Mouse (Mus musculus) lung, postnatal 36 days (tissue): Measurements from ENCODE around the gene Ophn1.
A peak's percentile ranks its signal among the peaks of the same experiment; 100 is the strongest.

Experiments
- DNase-seq: peaks from one replicate; pipeline ENCODE4 v3.0.0; 2022; ENCODE audit warnings: mixed read lengths

Ophn1 gene

DNA sequence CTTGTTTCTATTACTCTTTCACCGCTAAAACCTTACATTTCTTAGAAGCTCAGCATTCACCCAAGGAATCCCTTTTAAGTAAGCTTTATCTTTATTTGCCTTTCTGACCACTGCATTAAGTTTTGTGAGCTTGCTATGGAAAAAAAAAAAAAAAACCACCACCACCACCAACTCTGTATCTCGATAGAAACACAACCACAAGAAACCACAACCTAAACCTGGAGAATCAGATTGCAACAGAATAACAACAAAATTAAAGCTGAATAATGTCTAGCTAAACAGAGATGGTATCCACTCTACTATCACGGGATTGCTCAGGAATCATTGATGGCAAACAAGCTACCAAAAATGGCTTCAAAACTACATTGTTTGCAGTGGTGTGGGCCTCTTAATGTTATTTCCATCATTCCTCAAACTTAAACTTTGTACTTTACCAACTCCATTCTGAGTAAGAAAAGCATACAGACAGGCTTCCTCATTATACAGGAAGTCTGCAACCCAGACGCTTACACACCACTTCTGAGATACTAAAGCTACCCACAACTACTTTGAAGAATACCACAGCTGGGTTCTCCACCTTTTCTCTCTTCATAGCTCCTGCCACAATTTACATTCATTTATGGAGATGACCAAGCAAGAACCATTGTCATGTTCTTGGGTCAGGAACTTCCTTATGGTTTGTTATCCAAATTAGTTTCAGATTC, 116.4 kb downstream of the Ophn1 start:
- DNase-seq, result no peak

DNA sequence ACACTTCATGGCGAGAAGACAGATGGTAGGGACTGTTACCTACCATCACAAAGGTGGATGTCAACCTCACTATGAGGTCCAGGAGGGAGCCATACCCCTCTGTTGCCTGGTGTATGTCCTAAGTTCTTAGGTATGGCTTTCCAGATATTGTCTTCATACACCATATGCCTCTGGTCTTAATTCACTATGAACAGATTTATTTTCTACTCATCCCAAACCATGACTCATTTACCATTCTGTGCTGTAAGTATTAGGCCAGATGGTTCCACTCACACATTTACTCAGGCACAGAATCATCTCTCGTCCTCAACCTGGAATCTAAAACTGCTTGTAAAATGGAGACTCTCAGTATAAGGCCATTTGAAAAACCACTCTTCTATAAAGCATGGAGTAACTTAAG, 135.7 kb downstream of the Ophn1 start:
- DNase-seq, result no peak

DNA sequence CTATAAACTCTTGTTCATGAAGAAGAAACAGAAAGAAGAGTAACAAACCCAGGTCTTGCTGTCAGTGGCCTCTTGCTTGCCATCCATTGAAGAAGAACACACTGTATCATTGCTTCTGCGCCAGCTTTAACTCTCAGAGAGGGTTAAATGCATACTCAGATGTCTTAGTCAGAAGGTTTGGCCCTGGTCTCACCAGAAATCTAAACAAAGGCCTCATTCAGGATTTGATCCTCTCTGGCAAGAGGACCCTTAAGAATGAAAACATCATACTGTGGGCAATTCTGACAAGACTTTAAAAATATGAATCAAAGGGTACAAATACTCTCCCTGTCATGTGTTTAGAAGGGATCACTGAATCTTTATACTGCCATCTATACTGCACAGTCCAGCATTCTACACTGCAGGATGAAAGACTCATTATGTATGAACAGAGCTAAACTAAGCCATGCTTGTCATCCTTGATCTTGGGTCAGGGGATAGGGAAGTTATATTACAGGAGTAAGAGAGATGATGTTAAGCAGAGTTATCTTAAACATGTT, 139.5 kb downstream of the Ophn1 start:
- no peak for DNase-seq

DNA sequence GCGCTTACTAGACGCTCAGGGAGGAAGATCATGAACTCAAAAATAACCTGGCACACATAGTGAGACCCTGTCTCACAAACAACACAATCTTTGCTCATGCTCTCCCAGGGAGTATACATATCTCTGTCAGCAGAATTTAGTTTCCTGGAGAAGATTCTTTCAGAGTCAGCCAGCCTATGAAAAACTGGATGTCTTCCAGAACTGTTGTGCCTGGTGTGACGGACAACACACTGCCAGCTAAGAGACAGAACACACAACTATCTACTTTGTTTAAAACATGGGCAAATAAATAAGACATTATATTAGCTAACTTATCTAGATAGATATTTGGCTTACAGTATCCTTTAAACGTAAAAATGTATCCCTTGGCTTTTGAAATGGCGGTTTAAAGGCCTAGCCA, 154.1 kb downstream of the Ophn1 start:
- no peak for DNase-seq

DNA sequence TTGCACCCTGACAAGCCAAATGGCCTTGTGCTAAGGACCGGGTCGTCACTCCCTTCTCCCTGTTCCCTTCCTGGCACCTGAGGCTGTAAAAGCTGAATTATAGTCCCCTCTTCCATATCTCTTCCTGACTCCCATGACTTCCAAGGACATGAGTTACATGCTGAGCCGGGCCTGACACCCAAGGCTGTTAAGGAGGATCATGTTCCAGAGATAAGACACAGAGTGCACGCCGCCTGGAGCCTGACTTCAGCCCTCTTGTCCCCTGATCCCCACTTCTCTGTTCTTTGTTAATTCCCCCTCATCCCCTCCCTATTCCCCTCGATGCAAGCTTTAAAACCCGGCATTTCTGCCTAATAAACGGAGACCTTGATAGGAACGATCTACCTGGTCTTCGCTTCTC, 167.8 kb downstream of the Ophn1 start:
- DNase-seq, result no peak

DNA sequence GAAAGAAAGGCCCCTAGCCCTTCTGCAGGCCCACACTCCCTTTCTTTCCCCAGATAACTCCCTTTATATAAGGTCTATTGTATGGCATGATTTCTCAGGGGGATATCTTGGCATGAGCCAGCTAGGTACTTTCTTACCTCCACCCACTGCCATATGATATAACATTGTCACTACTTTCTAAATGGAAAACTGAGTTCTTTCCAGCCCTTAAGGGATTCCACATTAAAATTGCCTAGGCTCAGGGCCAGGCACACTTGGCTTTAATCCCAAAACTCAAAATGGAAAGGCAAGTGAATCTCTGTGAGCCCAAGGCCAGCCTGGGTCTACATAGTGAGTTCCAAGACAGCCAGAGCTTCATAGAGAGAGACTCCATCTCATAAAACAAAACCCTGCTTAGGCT, 183.1 kb downstream of the Ophn1 start:
- no peak for DNase-seq

DNA sequence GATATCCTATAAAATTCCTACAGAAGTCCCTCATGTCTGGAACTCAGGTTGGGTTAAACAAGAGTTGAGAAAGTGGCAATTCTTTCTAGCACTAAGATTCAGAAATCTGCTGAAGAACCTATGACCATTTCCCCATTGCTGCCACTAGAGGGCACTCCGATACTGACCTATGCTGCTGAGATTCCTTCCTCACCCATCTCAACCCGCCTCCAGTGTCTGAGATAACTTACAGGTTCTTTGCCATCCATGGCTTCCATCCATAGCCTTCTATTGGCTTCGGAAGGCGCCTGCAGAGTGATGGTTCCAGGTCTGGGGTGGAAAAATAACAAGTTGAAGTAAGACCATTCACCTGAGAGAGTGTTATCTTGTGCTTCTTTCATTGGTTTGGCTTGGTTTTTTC, 189.2 kb downstream of the Ophn1 start:
- peak; percentile 71 for DNase-seq

DNA sequence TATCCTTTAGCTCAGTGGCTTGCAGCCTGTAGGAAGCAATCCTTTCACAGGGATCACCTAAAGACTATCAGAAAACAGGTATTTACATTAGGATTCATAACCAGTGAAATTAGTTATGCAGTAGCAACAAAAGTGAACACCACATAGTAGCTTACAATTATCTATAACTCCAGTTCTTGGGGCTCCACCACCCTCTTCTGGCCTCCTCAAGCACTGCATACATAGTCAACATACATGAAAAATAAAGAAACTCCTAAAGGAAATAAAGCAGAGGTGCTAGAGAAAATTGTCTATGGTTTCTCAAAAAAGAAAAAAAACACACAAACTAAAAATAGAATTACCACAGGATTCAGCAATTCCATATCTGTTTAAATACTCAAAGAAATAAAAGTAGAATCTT, 208.2 kb downstream of the Ophn1 start:
- DNase-seq, result peak; percentile 1

DNA sequence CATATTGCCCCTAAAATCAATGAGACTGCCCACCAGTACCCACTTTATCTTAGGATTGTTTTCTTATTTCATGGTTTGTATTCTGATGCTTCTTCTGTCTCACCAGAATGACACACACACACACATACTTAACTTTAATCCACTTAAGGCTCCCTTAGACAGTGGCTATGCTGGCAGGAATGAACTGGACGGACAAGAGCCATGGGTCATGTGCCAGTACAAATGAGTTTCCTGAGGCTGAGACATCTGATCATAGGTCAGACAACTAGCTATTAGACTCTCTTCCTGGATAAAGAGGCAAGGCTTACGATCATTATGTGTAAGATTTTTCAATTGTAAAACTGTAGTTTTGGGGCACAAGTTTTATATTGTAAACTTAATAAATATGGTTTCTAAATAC, 209.5 kb downstream of the Ophn1 start:
- DNase-seq, result no peak

DNA sequence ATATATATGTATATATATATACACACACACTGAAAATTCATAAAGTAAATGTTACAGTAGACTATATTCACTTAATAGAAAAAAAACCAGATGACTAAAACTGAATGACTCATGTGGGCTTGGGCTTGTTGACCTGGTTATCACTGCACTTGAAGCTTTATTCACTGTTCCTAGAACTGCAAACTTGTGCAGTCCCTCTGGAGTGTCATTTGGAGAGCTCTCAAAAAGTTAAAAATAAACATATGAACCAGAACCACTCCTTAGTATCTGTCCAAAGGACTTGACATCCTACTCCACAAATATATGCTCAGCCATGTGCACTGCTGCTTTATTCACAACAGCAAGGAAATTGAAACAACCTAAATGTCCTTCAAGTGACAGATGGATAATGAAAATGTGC, 219.8 kb downstream of the Ophn1 start:
- DNase-seq, result peak; percentile 14

DNA sequence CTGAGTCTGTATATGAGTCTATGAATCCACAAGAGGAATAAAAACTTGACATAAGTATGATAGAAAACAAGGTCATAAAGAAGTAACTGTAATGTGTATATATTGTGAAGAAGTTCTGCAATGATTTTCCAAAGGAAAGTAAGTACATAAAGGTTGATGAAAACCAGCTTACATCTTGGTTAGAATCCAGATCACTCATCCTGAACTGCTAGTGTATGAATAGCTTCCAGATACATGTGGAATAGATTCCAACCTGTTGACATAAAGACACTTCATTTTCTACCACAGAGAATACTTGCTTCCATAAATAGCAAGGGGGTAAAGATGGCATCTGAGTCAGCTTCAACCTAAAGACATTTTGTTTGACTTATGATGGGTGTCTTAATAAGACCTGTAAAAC, 239.4 kb downstream of the Ophn1 start:
- no peak for DNase-seq

DNA sequence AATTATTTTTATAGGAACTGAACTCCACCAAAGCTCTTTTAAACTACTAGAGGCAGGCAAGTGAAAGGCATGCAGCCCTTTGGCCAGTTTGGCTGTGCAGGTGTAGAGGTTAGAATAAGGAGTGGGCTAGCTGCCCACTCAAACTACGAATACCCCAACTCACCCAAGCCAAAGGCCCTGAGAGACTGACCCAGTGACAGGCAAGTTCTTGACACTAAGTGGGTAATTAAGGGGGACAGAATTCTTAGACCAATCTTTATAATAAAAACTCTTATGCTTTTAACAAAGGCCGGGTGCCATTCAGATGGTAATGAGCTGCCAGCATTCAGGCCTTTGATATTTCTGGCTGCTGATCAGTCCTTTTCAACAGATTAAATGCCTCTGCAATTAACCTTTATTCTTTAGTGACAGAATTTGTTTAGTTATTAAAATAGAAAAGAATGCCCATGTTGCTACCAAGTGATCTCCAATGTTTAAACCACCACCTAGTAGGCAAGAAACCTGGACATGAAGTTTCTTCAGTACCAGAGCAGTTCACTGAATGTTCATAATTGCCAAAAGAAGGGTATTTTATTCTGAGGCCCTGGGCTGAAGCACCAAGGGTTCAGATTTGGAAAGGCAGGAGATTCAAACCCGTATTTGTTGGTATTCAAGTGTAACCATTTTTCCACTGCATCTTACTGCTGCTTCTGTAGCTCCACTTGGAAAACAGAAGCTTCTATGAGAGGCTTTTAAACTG, 262.0 kb downstream of the Ophn1 start:
- DNase-seq, result no peak

DNA sequence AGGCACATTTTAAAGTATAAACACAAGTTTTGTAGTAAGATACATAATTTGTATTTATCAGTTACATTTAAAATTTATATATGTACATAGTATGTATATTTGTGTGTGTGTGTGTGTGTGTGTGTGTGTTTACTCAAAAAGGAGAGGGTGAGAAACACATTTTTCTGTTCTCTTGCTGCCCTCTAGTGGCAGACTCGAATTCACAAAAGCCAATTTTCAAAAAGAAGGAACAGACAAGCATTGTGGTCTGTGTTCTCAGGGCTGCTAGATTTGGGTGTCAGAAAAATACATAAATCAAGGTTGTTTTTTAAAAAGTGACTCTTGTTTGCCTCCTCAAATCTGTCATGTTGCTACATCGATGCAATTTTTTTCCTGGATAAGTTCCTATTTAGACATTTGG, 272.0 kb downstream of the Ophn1 start:
- peak; percentile 39 for DNase-seq

DNA sequence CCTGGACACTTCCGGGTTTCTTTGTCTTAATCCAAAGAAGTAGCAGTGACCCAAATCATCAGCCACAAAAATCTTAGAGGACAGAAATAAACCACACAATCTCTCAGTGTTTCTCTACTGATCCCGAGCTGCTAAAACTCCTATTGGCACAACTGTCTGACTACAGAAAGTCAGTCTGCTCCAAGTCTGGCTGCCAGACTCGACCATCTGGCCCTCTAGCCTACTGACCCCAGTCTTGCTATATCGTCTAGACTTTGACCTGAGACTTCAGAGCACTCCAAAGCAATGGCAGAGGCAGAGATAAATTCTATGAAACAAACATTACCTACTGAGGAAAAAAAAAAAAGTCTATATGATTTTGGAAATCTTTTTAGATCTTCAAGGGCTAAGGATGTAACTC, 273.4 kb downstream of the Ophn1 start:
- no peak for DNase-seq

DNA sequence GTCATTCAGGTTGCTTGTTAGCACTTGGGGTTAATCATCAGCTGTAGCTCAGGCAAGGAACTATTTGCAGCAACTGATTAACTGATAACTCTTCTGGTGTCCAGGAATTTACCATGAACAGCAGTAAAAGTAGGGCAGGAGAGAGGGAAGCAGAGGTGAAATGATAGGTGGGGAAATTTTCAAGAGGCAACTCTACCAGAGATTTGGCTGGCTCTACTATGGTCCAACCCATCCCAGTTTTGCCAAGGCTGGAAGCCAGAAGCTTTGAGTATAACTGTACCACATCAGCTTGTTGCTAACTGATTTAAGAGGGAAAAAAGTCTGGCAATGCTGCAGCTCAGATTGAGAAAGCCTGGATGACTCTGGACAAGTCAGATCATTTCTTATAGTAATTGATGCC, 316.6 kb downstream of the Ophn1 start:
- no peak for DNase-seq

DNA sequence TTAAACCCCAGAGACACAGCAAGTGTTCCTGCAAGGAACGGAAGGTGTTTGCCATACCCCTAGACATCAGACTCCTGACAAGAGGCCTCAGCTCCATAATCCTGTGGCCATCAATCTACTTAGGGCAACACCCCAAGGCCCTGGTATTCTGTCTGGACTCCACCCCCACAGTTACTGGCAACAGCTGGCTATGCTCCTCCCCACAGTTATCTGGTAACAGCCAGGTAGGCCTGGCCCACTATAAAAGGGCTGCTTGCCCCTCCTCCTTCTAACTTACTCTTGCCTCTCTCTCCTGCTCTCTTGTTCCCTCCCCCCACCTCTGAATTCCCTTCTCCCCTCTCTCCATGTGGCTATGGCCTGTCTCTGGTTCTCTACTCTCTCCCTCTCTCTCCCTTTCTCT, 344.4 kb downstream of the Ophn1 start:
- no peak for DNase-seq

DNA sequence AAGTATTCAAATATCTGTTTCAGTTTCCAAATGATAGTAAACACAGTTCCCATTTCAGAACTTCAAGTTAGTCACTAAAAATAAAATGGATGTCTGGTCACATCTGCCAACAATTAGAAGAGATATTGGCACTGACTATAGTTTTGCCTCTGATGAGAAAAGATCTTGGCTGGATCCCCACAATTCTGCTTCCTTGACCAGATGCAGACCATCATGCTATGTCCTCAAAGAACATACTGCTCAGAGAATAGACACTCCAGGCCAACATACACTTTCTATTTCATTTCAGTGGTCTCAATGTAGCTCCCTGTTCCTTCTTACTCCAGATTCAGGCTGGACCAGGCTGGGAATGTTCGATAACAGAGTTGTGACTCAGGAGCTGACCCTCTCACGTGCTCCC, 375.5 kb downstream of the Ophn1 start:
- no peak for DNase-seq

DNA sequence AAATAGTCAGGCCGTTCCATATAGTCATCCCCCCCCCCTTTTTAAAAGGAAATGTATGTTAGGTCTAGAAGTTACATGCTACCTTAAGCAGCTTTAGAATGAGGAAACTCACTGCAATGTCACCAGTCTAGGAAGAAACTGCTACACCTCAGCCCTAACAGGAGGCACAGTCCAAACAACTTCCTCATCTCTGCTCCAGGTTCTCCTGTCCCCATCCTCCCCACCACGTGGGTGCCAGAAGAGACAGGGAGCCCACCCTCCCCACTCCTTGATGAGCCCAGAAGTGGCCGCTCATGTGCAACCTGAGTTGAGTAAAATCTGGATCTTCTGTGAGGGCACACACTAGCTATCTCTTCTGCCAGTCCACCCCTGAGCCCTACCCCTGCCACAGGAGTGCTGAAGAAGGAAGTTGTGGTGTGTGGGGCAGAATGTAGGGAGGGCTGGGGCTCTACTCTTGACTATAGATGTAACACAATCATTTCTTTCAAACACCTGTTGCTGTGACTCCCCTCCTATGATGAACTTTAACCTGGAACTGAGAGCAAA, 376.4 kb downstream of the Ophn1 start:
- DNase-seq, result no peak
